Mouse (Mus musculus) MEL (cell line): ENCODE measurements around the gene BC017158. TPM values are rescaled to one million over a fixed set of nuclear protein-coding genes. Genes with fewer than 3 reads are reported as not detected.

ENCODE experiments used
- DNase-seq: peaks from one replicate; pipeline ENCODE4 v3.0.0; 2011; ENCODE audit warnings: low read depth, low spot score
- H3K27ac ChIP-seq: 2 replicates; pipeline ENCODE4 v1.5.1; 2012; ENCODE audit warnings: low read depth, mild to moderate bottlenecking, control low read depth, low read length, moderate library complexity; ENCODE audit not compliant: control insufficient read depth
- H3K27me3 ChIP-seq, 2 experiments: fragments of 150-350 bp in 1 of 2; sonication (generic) in 1 of 2; 2 replicates each; pipeline ENCODE4 v1.6.1; 2012; ENCODE audit warnings: low read length in 2 of 2, mild to moderate bottlenecking in 2 of 2, improper control_type of control experiment in 1 of 2, moderate library complexity in 1 of 2; ENCODE audit not compliant: insufficient read depth in 2 of 2, control insufficient read depth in 1 of 2
- H3K36me3 ChIP-seq, 2 experiments: 2 replicates each; pipeline ENCODE4 v1.6.1; 2012 to 2014; ENCODE audit warnings: low read length in 2 of 2, improper control_type of control experiment in 1 of 2, inconsistent platforms in 1 of 2, mild to moderate bottlenecking in 1 of 2; ENCODE audit not compliant: insufficient read depth in 2 of 2, control insufficient read depth in 1 of 2
- H3K4me1 ChIP-seq, 2 experiments: fragments of 150-350 bp in 1 of 2; sonication (generic) in 1 of 2; 2 replicates each; pipeline ENCODE4 v1.6.1; 2012; ENCODE audit warnings: low read length in 2 of 2, improper control_type of control experiment in 1 of 2, mild to moderate bottlenecking in 1 of 2; ENCODE audit not compliant: insufficient read depth in 2 of 2, control insufficient read depth in 1 of 2
- H3K4me3 ChIP-seq, 2 experiments: fragments of 150-350 bp in 1 of 2; sonication (generic) in 1 of 2; 2 replicates each; pipeline ENCODE4 v1.5.1; 2012; ENCODE audit warnings: low read depth in 2 of 2, low read length in 2 of 2, mild to moderate bottlenecking in 2 of 2, moderate library complexity in 2 of 2, control low read depth in 1 of 2, improper control_type of control experiment in 1 of 2; ENCODE audit not compliant: control insufficient read depth in 1 of 2, insufficient read depth in 1 of 2
- H3K79me2 ChIP-seq: 2 replicates; pipeline ENCODE4 v1.6.1; 2012; ENCODE audit warnings: mild to moderate bottlenecking, low read length, moderate library complexity; ENCODE audit not compliant: control insufficient read depth, poor library complexity, insufficient read depth
- H3K9ac ChIP-seq: 2 replicates; pipeline ENCODE4 v1.6.1; 2012; ENCODE audit warnings: low read depth, mild to moderate bottlenecking, control low read depth, low read length, moderate library complexity; ENCODE audit not compliant: control insufficient read depth, poor library complexity, severe bottlenecking
- H3K9me3 ChIP-seq: fragments of 150-350 bp; sonication (generic); replicated peaks from 2 replicates; pipeline ENCODE4 v1.6.1; 2012; ENCODE audit warnings: mild to moderate bottlenecking, low read length, improper control_type of control experiment, moderate library complexity; ENCODE audit not compliant: insufficient read depth
- CHD1 ChIP-seq: IDR thresholded peaks from 2 replicates; pipeline ENCODE4 v1.6.1; 2012; ENCODE audit warnings: low read depth, mild to moderate bottlenecking, inconsistent platforms, low read length, improper control_type of control experiment
- CHD2 ChIP-seq: IDR thresholded peaks from 2 replicates; pipeline ENCODE4 v1.6.1; 2011; ENCODE audit warnings: low read length, improper control_type of control experiment
- CTCF ChIP-seq, 3 experiments: IDR thresholded peaks in 2 of 3; conservative IDR thresholded peaks in 1 of 3; 2 replicates each; pipeline ENCODE4 v1.5.1; 2011 to 2012; ENCODE audit warnings: low read length in 3 of 3, low read depth in 2 of 3, mild to moderate bottlenecking in 2 of 3, improper control_type of control experiment in 1 of 3, inconsistent platforms in 1 of 3, mixed read lengths in 1 of 3, moderate library complexity in 1 of 3; ENCODE audit not compliant: control insufficient read depth in 1 of 3, insufficient read depth in 1 of 3, poor library complexity in 1 of 3, severe bottlenecking in 1 of 3
- E2F4 ChIP-seq: IDR thresholded peaks from 2 replicates; pipeline ENCODE4 v1.6.1; 2011; ENCODE audit warnings: low read depth, low read length, improper control_type of control experiment, borderline replicate concordance
- ELF1 ChIP-seq: IDR thresholded peaks from 2 replicates; pipeline ENCODE4 v1.6.1; 2014; ENCODE audit warnings: low read depth, mild to moderate bottlenecking, inconsistent platforms, low read length, improper control_type of control experiment, moderate library complexity
- EP300 ChIP-seq, 2 experiments: IDR thresholded peaks; 2 replicates each; pipeline ENCODE4 v1.6.1; 2011; ENCODE audit warnings: improper control_type of control experiment in 2 of 2, low read length in 2 of 2, low read depth in 1 of 2, mild to moderate bottlenecking in 1 of 2
- ETS1 ChIP-seq: IDR thresholded peaks from 2 replicates; pipeline ENCODE4 v1.6.1; 2012; ENCODE audit warnings: low read depth, mild to moderate bottlenecking, inconsistent platforms, low read length, improper control_type of control experiment, moderate library complexity
- GABPA ChIP-seq: IDR thresholded peaks from 2 replicates; pipeline ENCODE4 v1.6.1; 2012; ENCODE audit warnings: low read depth, mild to moderate bottlenecking, inconsistent platforms, low read length, improper control_type of control experiment, moderate library complexity
- GATA1 ChIP-seq: IDR thresholded peaks from 2 replicates; pipeline ENCODE4 v1.6.1; 2011; ENCODE audit warnings: low read depth, low read length, improper control_type of control experiment
- HCFC1 ChIP-seq: IDR thresholded peaks from 2 replicates; pipeline ENCODE4 v1.6.1; 2012; ENCODE audit warnings: low read depth, mild to moderate bottlenecking, inconsistent platforms, low read length, improper control_type of control experiment, moderate library complexity
- JUND ChIP-seq: IDR thresholded peaks from 2 replicates; pipeline ENCODE4 v1.6.1; 2011; ENCODE audit warnings: low read depth, mild to moderate bottlenecking, improper control_type of control experiment, low read length
- MAFK ChIP-seq: IDR thresholded peaks from 2 replicates; pipeline ENCODE4 v1.6.1; 2011; ENCODE audit warnings: low read depth, mild to moderate bottlenecking, low read length, improper control_type of control experiment, borderline replicate concordance
- MAX ChIP-seq: IDR thresholded peaks from 2 replicates; pipeline ENCODE4 v1.6.1; 2011; ENCODE audit warnings: low read length, improper control_type of control experiment
- MAZ ChIP-seq: IDR thresholded peaks from 2 replicates; pipeline ENCODE4 v1.6.1; 2012; ENCODE audit warnings: low read depth, mild to moderate bottlenecking, inconsistent platforms, low read length, improper control_type of control experiment
- MEF2A ChIP-seq: IDR thresholded peaks from 2 replicates; pipeline ENCODE4 v1.6.1; 2014; ENCODE audit warnings: low read depth, mild to moderate bottlenecking, inconsistent platforms, low read length, improper control_type of control experiment; ENCODE audit not compliant: poor library complexity, insufficient replicate concordance, severe bottlenecking; ENCODE audit errors: extremely low read depth
- MXI1 ChIP-seq: IDR thresholded peaks from 2 replicates; pipeline ENCODE4 v1.6.1; 2011; ENCODE audit warnings: mild to moderate bottlenecking, low read depth, low read length, improper control_type of control experiment
- MYB ChIP-seq: IDR thresholded peaks from 2 replicates; pipeline ENCODE4 v1.6.1; 2011; ENCODE audit warnings: mild to moderate bottlenecking, low read depth, low read length, improper control_type of control experiment
- POLR2A ChIP-seq, 2 experiments: IDR thresholded peaks; 2 replicates each; pipeline ENCODE4 v1.6.1; 2011 to 2012; ENCODE audit warnings: low read length in 2 of 2, mild to moderate bottlenecking in 2 of 2, control low read depth in 1 of 2, improper control_type of control experiment in 1 of 2, low read depth in 1 of 2, moderate library complexity in 1 of 2; ENCODE audit not compliant: control insufficient read depth in 1 of 2, insufficient read depth in 1 of 2, poor library complexity in 1 of 2
- POLR2AphosphoS5 ChIP-seq: IDR thresholded peaks from 2 replicates; pipeline ENCODE4 v1.6.1; 2012; ENCODE audit warnings: low read depth, borderline replicate concordance, mild to moderate bottlenecking, inconsistent platforms, low read length, moderate library complexity, mixed read lengths
- RAD21 ChIP-seq: IDR thresholded peaks from 2 replicates; pipeline ENCODE4 v1.6.1; 2011; ENCODE audit warnings: mild to moderate bottlenecking, low read depth, low read length, improper control_type of control experiment
- SIN3A ChIP-seq: IDR thresholded peaks from 2 replicates; pipeline ENCODE4 v1.6.1; 2012; ENCODE audit warnings: low read length, improper control_type of control experiment, inconsistent platforms
- SMC3 ChIP-seq: IDR thresholded peaks from 2 replicates; pipeline ENCODE4 v1.6.1; 2011; ENCODE audit warnings: low read depth, low read length, improper control_type of control experiment
- TBP ChIP-seq: IDR thresholded peaks from 2 replicates; pipeline ENCODE4 v1.8.0; 2011; ENCODE audit warnings: low read depth, low read length, improper control_type of control experiment
- TCF12 ChIP-seq: IDR thresholded peaks from 2 replicates; pipeline ENCODE4 v1.6.1; 2014; ENCODE audit warnings: low read depth, mild to moderate bottlenecking, inconsistent platforms, low read length, improper control_type of control experiment, moderate library complexity
- USF1 ChIP-seq: IDR thresholded peaks from 2 replicates; pipeline ENCODE4 v1.6.1; 2014; ENCODE audit warnings: low read depth, mild to moderate bottlenecking, inconsistent platforms, low read length, improper control_type of control experiment, moderate library complexity
- USF2 ChIP-seq, 2 experiments: IDR thresholded peaks; 2 replicates each; pipeline ENCODE4 v1.6.1; 2011 to 2012; ENCODE audit warnings: improper control_type of control experiment in 2 of 2, low read length in 2 of 2, borderline replicate concordance in 1 of 2, inconsistent platforms in 1 of 2, low read depth in 1 of 2, mild to moderate bottlenecking in 1 of 2; ENCODE audit not compliant: insufficient read depth in 1 of 2
- ZC3H11A ChIP-seq: IDR thresholded peaks from 2 replicates; pipeline ENCODE4 v1.6.1; 2012; ENCODE audit warnings: low read depth, mild to moderate bottlenecking, inconsistent platforms, low read length, improper control_type of control experiment
- polyA plus RNA-seq, 2 experiments: library from polyadenylated mRNA; stranded (reverse) in 1 of 2; unstranded in 1 of 2; fragments of >175 nt in 1 of 2; fragments of >200 nt in 1 of 2; gene quantifications; 2 replicates each; pipeline versions ENCODE4 v1.2.1 to v1.2.4; 2012; ENCODE audit warnings: low replicate concordance in 2 of 2, low read depth in 1 of 2; ENCODE audit not compliant: insufficient read length in 2 of 2, insufficient read depth in 1 of 2, missing spikeins in 1 of 2
- total RNA-seq: library from RNA; depleted of rRNA; stranded (reverse); fragments of 300-350 nt; gene quantifications from 2 replicates; pipeline ENCODE4 v1.2.3, GENCODE M21; 2012

Gene BC017158
- total and polyA plus RNA-seq, 3 experiments: 19.8 to 41.6 TPM; not detected in 1

GRCm38 (mm10) chr7:128266056-128266455, 31.9 kb downstream of the BC017158 start:
- Histone ChIP-seq H3K9me3 (no peaks in the 10 kb centered on the region), H3K9ac (no peak overlapping the region), H3K36me3 (peaks cover 0 to 2% of the 10 kb centered on the region in 2 experiments; a peak in 1 of 4 replicates), H3K4me1 (peaks cover 0 to 11% of the 10 kb centered on the region in 2 experiments; a peak in 3 of 4 replicates), H3K27me3 (peaks cover 0 to 3% of the 10 kb centered on the region in 2 experiments; a peak in 2 of 4 replicates), H3K4me3 (no peak overlapping the region), H3K27ac (no peak overlapping the region), H3K79me2 (no peaks in the 10 kb centered on the region)
- TF ChIP-seq HCFC1 (no peak), ETS1 (no peak), JUND (no peak), SMC3 (no peak), CHD1 (no peak), POLR2AphosphoS5 (no peak), RAD21 (no peak), GABPA (no peak), TBP (no peak), MAZ (no peak), TCF12 (no peak), ELF1 (no peak), MEF2A (no peak), GATA1 (no peak), MAX (no peak), CHD2 (no peak), CTCF (IDR thresholded peaks at IDR 0.05 in 2 of 3, conservative IDR thresholded peaks at IDR 0.05 in 1 of 3; ENCODE audit: control insufficient read depth in 1 of 3, insufficient read depth in 1 of 3, low read depth in 2 of 3, low read length in 3 of 3, poor library complexity in 1 of 3, severe bottlenecking in 1 of 3) (no peak), MXI1 (no peak), MAFK (no peak), POLR2A (IDR thresholded peaks at IDR 0.05; ENCODE audit: control insufficient read depth in 1 of 2, insufficient read depth in 1 of 2, low read depth in 1 of 2, low read length in 2 of 2, poor library complexity in 1 of 2) (no peak)
- no peak for DNase-seq

DNA sequence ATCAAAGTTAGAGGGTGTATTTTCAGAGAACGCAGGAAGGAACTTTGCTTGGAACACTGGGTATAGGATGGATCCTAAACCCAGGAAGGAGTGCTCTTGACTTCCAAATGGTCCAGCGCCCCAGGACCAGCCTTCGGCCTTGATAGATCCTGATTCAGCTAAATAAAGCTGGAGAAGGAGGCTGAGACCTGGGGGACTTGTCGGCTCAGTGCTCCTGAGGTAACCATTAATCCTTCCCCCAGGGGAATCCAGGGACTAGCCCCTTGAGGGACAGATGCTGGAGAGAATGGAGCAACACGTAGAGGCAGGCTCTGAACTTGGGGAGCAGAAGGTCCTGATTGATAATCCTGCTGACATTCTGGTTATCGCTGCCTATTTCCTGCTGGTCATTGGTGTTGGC, 32.6 kb downstream of the BC017158 start, which contains the start of gene Slc5a2:
Gene Slc5a2 (plus strand): TSS at position 247 of the 400 bp plus-strand sequence.
- H3K4me3 ChIP-seq: no peak within 1 kb of the TSS
- no peak within 1 kb of the TSS for H3K27ac ChIP-seq
- H3K27me3 ChIP-seq: peaks cover 0 to 3% of the 10 kb centered on the region in 2 experiments; a peak in 2 of 4 replicates
- no peaks in the 10 kb centered on the region; a peak in 1 of 4 replicates for H3K36me3 ChIP-seq
- DNase-seq: no peak
- no peaks in the 10 kb centered on the region for H3K9me3 ChIP-seq
- no peaks in the 10 kb centered on the region for H3K79me2 ChIP-seq
- no peak for TF ChIP-seq E2F4
- TF ChIP-seq SIN3A: no peak
- TF ChIP-seq CHD1: no peak
- no peak for TF ChIP-seq EP300 (IDR thresholded peaks at IDR 0.05; ENCODE audit: low read depth in 1 of 2, low read length in 2 of 2)
- no peak for TF ChIP-seq ZC3H11A
- TF ChIP-seq USF1: no peak
- TF ChIP-seq USF2 (IDR thresholded peaks at IDR 0.05; ENCODE audit: borderline replicate concordance in 1 of 2, insufficient read depth in 1 of 2, low read depth in 1 of 2, low read length in 2 of 2): no peak
- no peak for TF ChIP-seq MYB
- TF ChIP-seq, all 39 proteins: peak for 0
- Histone ChIP-seq H3K4me1 (peaks cover 0 to 4% of the 10 kb centered on the region in 2 experiments; a peak in 2 of 4 replicates), H3K9ac (no peak within 1 kb of the TSS)
